Mouse (Mus musculus): ENCODE results near the gene Akr1b3. TPM values are rescaled to one million over a fixed set of nuclear protein-coding genes. Genes with fewer than 3 reads are reported as not detected.
A peak's percentile ranks its signal among the peaks of the same experiment; 100 is the strongest.
"Not testable (repeated sequence)": the region's sequence is repeated elsewhere in the genome, so short reads cannot be mapped to it uniquely, and the experiment has no call there.

Akr1b3 gene
- total RNA-seq (2021), result 100 to 1,000 TPM; 255 to 264 TPM

GRCm38 (mm10) chr6:34316854-34317771 lies at the start of gene Akr1b3:
Akr1b3 (minus strand) TSS chr6:34317478.
- peak; percentile 89 for DNase-seq (ENCODE audit: low spot score)
- intact Hi-C loops (cut with DNase I), result loop anchor here (2.0 kb wide), 1 partner anchor 24 kb away; no protein-coding TSS in a partner anchor

- no peak for DNase-seq (ENCODE audit: low spot score)
- intact Hi-C loops (cut with DNase I), result no loop called here
These were observed 47.2 kb upstream of the Akr1b3 start for GRCm38 (mm10) chr6:34364217-34365136.

- DNase-seq (ENCODE audit: low spot score), result no peak
- intact Hi-C loops (cut with DNase I), result no loop called here
These were observed 38.6 kb upstream of the Akr1b3 start for GRCm38 (mm10) chr6:34355841-34356240.

GRCm38 (mm10) chr6:34355349-34355747 lies 38.1 kb upstream of the Akr1b3 start:
- intact Hi-C loops (cut with DNase I), result no loop called here
- no peak for DNase-seq (ENCODE audit: low spot score)

GRCm38 (mm10) chr6:34354354-34355348 lies 37.4 kb upstream of the Akr1b3 start:
- intact Hi-C loops (cut with DNase I), result no loop called here
- DNase-seq (ENCODE audit: low spot score), result no peak

GRCm38 (mm10) chr6:34353658-34354353 lies 36.5 kb upstream of the Akr1b3 start, which contains the start of gene Akr1b8:
Akr1b8 (plus strand) TSS chr6:34354119.
- no peak for DNase-seq (ENCODE audit: low spot score)
- intact Hi-C loops (cut with DNase I), result no loop called here

- DNase-seq (ENCODE audit: low spot score), result no peak
- intact Hi-C loops (cut with DNase I), result no loop called here
These were observed 35.1 kb upstream of the Akr1b3 start for GRCm38 (mm10) chr6:34352401-34352800.

GRCm38 (mm10) chr6:34351481-34351880 lies 34.2 kb upstream of the Akr1b3 start:
- DNase-seq (ENCODE audit: low spot score); intact Hi-C loops (cut with DNase I): not testable (repeated sequence)

- intact Hi-C loops (cut with DNase I), result no loop called here
- DNase-seq (ENCODE audit: low spot score), result no peak
These were observed 32.9 kb upstream of the Akr1b3 start for GRCm38 (mm10) chr6:34350037-34350699.

- intact Hi-C loops (cut with DNase I), result loop anchor here (1.0 to 5.0 kb wide), 2 partner anchors 34 to 54 kb away; no protein-coding TSS in a partner anchor
- DNase-seq (ENCODE audit: low spot score), result peak; percentile 29
These were observed 29.0 kb upstream of the Akr1b3 start for GRCm38 (mm10) chr6:34346096-34346898.

GRCm38 (mm10) chr6:34344935-34345334 lies 27.7 kb upstream of the Akr1b3 start:
- intact Hi-C loops (cut with DNase I), result loop anchor here (5.0 kb wide), 1 partner anchor 33 kb away; no protein-coding TSS in a partner anchor
- DNase-seq (ENCODE audit: low spot score), result no peak

GRCm38 (mm10) chr6:34344135-34344850 lies 27.0 kb upstream of the Akr1b3 start:
- DNase-seq (ENCODE audit: low spot score), result no peak
- intact Hi-C loops (cut with DNase I), result no loop called here

- no peak for DNase-seq (ENCODE audit: low spot score)
- intact Hi-C loops (cut with DNase I), result no loop called here
These were observed 26.1 kb upstream of the Akr1b3 start for GRCm38 (mm10) chr6:34343426-34343825.

- intact Hi-C loops (cut with DNase I), result no loop called here
- DNase-seq (ENCODE audit: low spot score), result no peak
These were observed 25.2 kb upstream of the Akr1b3 start for GRCm38 (mm10) chr6:34342476-34342875.

GRCm38 (mm10) chr6:34341991-34342390 lies 24.7 kb upstream of the Akr1b3 start:
- DNase-seq (ENCODE audit: low spot score), result no peak
- intact Hi-C loops (cut with DNase I), result no loop called here

- intact Hi-C loops (cut with DNase I), result no loop called here
- no peak for DNase-seq (ENCODE audit: low spot score)
These were observed 20.5 kb upstream of the Akr1b3 start for GRCm38 (mm10) chr6:34337799-34338198.

GRCm38 (mm10) chr6:34334673-34335072 lies 17.4 kb upstream of the Akr1b3 start:
- intact Hi-C loops (cut with DNase I), result no loop called here
- DNase-seq (ENCODE audit: low spot score), result no peak
